ENCODE assay signal across 8 mouse cellular contexts in the genomic region with DNA sequence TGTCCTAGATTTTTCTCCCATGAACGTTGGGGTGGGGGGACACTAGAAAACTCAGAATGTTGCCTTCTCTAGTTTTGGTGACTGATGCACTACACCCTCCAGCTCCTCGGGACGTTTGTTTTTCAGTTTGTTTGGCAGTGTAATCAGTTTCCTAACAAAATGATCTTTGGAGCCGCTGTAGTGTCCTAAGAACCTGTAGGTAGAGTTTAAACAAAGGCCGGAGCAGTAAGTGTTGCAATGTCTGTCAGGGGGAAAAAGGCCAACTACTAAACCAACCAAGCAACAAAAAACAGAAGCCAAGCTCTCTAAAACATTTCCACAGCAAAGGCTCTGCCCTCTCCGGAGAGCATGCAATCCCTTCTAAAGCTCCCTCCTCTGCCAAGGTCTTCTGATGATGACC. TPM values are rescaled to one million over a fixed set of nuclear protein-coding genes. Genes with fewer than 3 reads are reported as not detected.
DNase-seq lines count a peak whose midpoint lies in the region; ATAC-seq and TF ChIP-seq lines count a peak whose summit lies in the region.

No protein-coding gene starts in this region.

- WGBS in kidney, postnatal 0 days = 70% methylated on average over 6 of the region's 6 CpGs
- 75% methylated on average over 6 of the region's 6 CpGs for WGBS in forebrain, embryonic 12.5 days
- WGBS in intestine, postnatal 0 days = 48% methylated on average over 6 of the region's 6 CpGs
- 66% methylated on average over 6 of the region's 6 CpGs for WGBS in neural tube, embryonic 13.5 days

- DNase-seq in kidney, postnatal 0 days (ENCODE audit: low spot score) = no peak
- DNase-seq in kidney, postnatal 10 days = no peak
- DNase-seq in gastrocnemius, postnatal 10 days = no peak
- DNase-seq in left cerebral cortex, postnatal 14 days (ENCODE audit: low spot score in 2 of 2) = no peak
- no peak for DNase-seq in cerebellum, postnatal 36 days

- H3K36me3 ChIP-seq in kidney, postnatal 0 days (ENCODE audit: insufficient read depth, low read length) = no peaks in the 10 kb centered on the region
- H3K36me3 ChIP-seq in forebrain, embryonic 12.5 days (replicated peaks) = no peaks in the 10 kb centered on the region
- no peaks in the 10 kb centered on the region for H3K36me3 ChIP-seq in intestine, postnatal 0 days (ENCODE audit: control insufficient read depth, insufficient read depth)
- no peaks in the 10 kb centered on the region for H3K36me3 ChIP-seq in neural tube, embryonic 13.5 days

- H3K9me3 ChIP-seq in kidney, postnatal 0 days (replicated peaks; ENCODE audit: low read length) = no peaks in the 10 kb centered on the region
- no peaks in the 10 kb centered on the region for H3K9me3 ChIP-seq in forebrain, embryonic 12.5 days
- no peaks in the 10 kb centered on the region for H3K9me3 ChIP-seq in intestine, postnatal 0 days (ENCODE audit: control insufficient read depth)
- H3K9me3 ChIP-seq in neural tube, embryonic 13.5 days = no peaks in the 10 kb centered on the region

- no peak overlapping the region for H3K27ac ChIP-seq in kidney, postnatal 0 days
- H3K27ac ChIP-seq in forebrain, embryonic 12.5 days = no peak overlapping the region
- H3K27ac ChIP-seq in intestine, postnatal 0 days (ENCODE audit: low read depth, low read length) = peak overlapping the region; percentile 77; the same call in 1 of the 2 replicates
- H3K27ac ChIP-seq in neural tube, embryonic 13.5 days (replicated peaks) = no peak overlapping the region

- intact Hi-C loops in left cerebral cortex, postnatal 14 days (cut with DNase I) = no loop called here

- H3K27me3 ChIP-seq in kidney, postnatal 0 days (ENCODE audit: insufficient read depth, low read length) = no peaks in the 10 kb centered on the region
- peaks cover 20% of the 10 kb centered on the region for H3K27me3 ChIP-seq in forebrain, embryonic 12.5 days
- H3K27me3 ChIP-seq in intestine, postnatal 0 days (replicated peaks; ENCODE audit: control insufficient read depth, insufficient read depth, low read length) = no peaks in the 10 kb centered on the region
- peaks cover 15% of the 10 kb centered on the region for H3K27me3 ChIP-seq in neural tube, embryonic 13.5 days

- H3K9ac ChIP-seq in kidney, postnatal 0 days (ENCODE audit: low read depth, low read length) = peak overlapping the region; percentile 49
- no peak overlapping the region for H3K9ac ChIP-seq in forebrain, embryonic 12.5 days
- H3K9ac ChIP-seq in intestine, postnatal 0 days (ENCODE audit: low read depth, low read length) = peak overlapping the region; percentile 54; the same call in 1 of the 2 replicates
- H3K9ac ChIP-seq in neural tube, embryonic 13.5 days = peak overlapping the region; percentile 68; the same call in 1 of the 2 replicates

- H3K4me2 ChIP-seq in kidney, postnatal 0 days (ENCODE audit: low read length) = peak overlapping the region; percentile 66
- peak overlapping the region; percentile 81 for H3K4me2 ChIP-seq in forebrain, embryonic 12.5 days
- H3K4me2 ChIP-seq in intestine, postnatal 0 days (replicated peaks; ENCODE audit: low read depth) = peak overlapping the region; percentile 76
- peak overlapping the region; percentile 83 for H3K4me2 ChIP-seq in neural tube, embryonic 13.5 days

- no peak for TF ChIP-seq CTCF in kidney, postnatal 0 days (IDR thresholded peaks at IDR 0.05; ENCODE audit: low read depth)
- TF ChIP-seq CTCF in intestine, postnatal 0 days (IDR thresholded peaks at IDR 0.05; ENCODE audit: low read depth) = no peak

- H3K4me3 ChIP-seq in kidney, postnatal 0 days (replicated peaks; ENCODE audit: low read depth, low read length) = peak overlapping the region; percentile 30; the same call in 1 of the 2 replicates
- peak overlapping the region; percentile 42 for H3K4me3 ChIP-seq in forebrain, embryonic 12.5 days (replicated peaks)
- peak overlapping the region; percentile 46 for H3K4me3 ChIP-seq in intestine, postnatal 0 days (ENCODE audit: low read depth, low read length)
- H3K4me3 ChIP-seq in neural tube, embryonic 13.5 days = peak overlapping the region; percentile 43

- no peak for ATAC-seq in kidney, postnatal 0 days (replicated peaks; ENCODE audit: low FRiP score, low read depth)
- ATAC-seq in forebrain, embryonic 12.5 days (ENCODE audit: low FRiP score) = no peak
- peak; percentile 23; the same call in 1 of the 2 replicates for ATAC-seq in intestine, postnatal 0 days
- no peak for ATAC-seq in neural tube, embryonic 13.5 days (ENCODE audit: low read depth)

- no peaks in the 10 kb centered on the region for H3K4me1 ChIP-seq in kidney, postnatal 0 days (replicated peaks; ENCODE audit: insufficient read depth, low read length)
- peaks cover 9% of the 10 kb centered on the region for H3K4me1 ChIP-seq in forebrain, embryonic 12.5 days
- H3K4me1 ChIP-seq in intestine, postnatal 0 days (replicated peaks; ENCODE audit: control insufficient read depth, insufficient read depth, low read length) = no peaks in the 10 kb centered on the region
- H3K4me1 ChIP-seq in neural tube, embryonic 13.5 days (replicated peaks) = peaks cover 10% of the 10 kb centered on the region

RNA-seq across cellular contexts. Expression of a gene that starts 0.5 kb away (rescaled TPM):
- 0.48 and 0.54 TPM in 2 replicates for polyA plus RNA-seq in kidney, postnatal 0 days (2015; fragmentation: Nextera tagmentation; extraction: Ambion mirVana)
- polyA plus RNA-seq in forebrain, embryonic 12.5 days (2016; fragmentation: Nextera tagmentation; extraction: Ambion mirVana) = 0.12 TPM in 1 of 2 replicates, not detected in the other
- 21.8 and 24.1 TPM in 2 replicates for polyA plus RNA-seq in intestine, postnatal 0 days (2015; fragmentation: Nextera tagmentation; extraction: Ambion mirVana)
- not detected in 2 replicates for polyA plus RNA-seq in neural tube, embryonic 13.5 days (2015; fragmentation: Nextera tagmentation; extraction: Ambion mirVana)
- under 1 TPM; 0.09 to 0.27 TPM for total RNA-seq in gastrocnemius, postnatal 10 days (2021)
- under 1 TPM; 0.15 to 0.27 TPM for total RNA-seq in left cerebral cortex, postnatal 14 days (2021)

Comparison
In these comparisons a context has a peak if more than half of its experiments do, and no peak if none do; other contexts are left out.
1. RNA of a gene that starts 0.5 kb away (polyA plus RNA-seq): 21.8 to 24.1 TPM in intestine, postnatal 0 days; 0.48 to 0.54 TPM in kidney, postnatal 0 days, 0.12 TPM in forebrain, embryonic 12.5 days and not detected in neural tube, embryonic 13.5 days; every median in the first group is over 10 times any median in the second.
2. Peak in every context shown above with its lines, with median percentiles within 50 percentile points of each other: H3K4me2 ChIP-seq and H3K4me3 ChIP-seq.